Mouse (Mus musculus): ENCODE measurements at regions not wholly inside any gene's neighbourhood (a gene's known extent, or its start where the extent isn't known, plus 50 kb on each side); places are given as distances from the start of the nearest gene placed in this dataset.
A peak's percentile ranks its signal among the peaks of the same experiment; 100 is the strongest.
"Not testable (repeated sequence)": the region's sequence is repeated elsewhere in the genome, so short reads cannot be mapped to it uniquely, and the experiment has no call there.

DNA sequence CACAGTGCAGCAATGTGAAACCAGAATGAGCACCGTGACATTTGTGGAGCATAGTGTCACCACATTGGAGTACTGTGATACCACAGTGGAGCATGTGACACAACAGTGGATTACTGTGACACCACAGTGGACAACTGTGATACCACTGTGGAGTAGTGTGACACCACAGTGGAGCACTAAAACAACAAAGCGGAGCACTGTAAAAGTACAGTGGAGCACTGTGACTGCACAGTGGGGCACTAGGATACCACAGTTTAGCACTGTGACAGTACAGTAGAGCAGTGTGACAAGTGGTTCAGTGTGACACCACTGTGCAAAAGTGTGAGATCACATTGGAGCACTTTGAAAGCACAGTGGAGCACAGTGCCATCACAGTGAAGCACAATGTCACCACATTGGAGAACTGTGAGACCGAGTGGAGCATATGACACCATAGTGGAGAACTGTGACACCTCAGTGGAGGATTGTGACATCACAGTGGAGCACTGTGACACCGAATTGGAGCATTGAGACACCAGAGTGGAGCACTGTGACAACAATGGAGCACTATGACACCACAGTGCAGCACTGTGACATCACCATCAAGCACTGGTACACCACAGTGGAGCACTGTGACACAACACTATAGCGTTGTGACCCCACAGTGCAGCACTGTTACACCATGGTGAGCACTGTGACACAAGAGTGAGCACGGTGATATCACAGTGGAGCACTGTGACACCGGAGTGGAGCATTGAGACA is 86.6 kb upstream of the Vmn1r2 start:
- no peak for DNase-seq (ENCODE audit: extremely low spot score)

DNA sequence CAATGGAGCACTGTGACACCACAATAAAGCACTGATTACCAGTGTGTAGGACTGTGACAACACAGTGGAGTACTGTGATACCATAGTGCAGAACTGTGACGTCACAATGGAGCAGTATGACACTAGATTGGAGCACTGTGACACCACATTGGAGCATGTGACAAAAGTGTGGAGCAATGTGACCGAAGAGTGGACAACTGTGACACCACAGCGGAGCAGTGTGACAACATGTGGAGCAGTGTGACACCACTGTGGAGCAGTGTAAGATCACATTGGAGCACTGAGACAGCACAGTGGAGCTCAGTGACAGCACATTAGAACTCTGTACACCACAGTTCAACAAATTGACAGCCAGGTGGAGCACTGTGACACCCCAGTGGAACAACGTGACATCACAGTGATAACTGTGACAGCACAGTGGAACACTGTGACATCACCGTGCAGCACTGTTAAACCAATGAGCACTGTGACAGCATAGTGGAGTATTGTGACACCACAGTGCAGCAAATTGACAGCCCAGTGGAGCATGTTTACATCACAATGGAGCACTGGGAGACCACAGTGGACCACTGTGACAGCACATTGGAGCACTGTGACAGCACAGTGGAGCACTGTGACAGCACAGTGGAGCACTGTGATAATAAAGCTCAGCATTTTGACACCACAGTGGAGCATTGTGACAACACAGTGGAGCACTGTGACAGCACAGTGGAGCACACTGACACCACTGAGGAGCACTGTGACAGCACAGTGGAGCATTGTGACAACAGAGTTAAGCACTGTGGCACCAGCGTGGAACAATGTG is 85.8 kb upstream of the Vmn1r2 start:
- DNase-seq (ENCODE audit: extremely low spot score): no peak

DNA sequence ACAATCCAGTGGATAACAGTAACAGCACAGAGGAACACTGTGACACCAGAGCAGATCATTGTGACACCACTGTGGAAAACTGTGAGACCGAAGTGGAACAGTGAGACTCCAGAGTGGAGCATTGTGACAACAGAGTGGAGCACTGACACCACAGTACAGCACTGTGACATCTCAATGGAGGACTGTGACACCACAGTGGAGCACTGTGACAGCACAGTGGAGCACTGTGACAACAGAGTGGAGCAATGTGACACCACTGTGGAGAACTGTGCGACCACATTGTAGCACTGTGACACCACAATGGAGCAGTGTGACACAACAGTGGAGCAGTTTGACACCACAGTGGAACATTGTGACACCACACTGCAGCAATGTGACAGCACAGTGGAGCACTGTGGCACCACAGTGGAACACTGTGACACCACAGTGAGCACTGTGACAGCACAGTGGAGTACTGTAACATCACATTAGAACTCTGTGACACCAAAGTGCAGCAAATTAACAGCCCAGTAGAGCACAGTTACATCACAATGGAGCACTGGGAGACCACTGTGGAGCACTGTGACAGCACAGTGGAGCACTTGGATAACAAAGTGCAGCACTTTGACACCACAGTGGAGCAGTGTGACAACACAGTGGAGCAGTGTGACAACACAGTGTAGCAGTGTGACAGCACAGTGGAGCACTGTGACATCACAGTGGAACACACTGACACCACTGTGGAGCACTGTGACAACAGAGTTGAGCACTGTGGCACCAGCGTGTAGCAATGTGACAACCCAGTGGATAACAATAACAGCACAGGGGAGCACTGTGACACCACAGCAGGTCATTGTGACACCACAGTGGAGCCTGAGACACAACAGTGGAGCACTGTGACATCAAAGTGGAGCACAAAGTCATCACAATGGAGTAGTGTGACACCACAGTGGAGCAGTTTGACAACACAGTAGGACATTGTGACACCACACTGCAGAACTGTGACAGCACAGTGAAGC is 84.9 kb upstream of the Vmn1r2 start:
- DNase-seq (ENCODE audit: extremely low spot score): no peak

DNA sequence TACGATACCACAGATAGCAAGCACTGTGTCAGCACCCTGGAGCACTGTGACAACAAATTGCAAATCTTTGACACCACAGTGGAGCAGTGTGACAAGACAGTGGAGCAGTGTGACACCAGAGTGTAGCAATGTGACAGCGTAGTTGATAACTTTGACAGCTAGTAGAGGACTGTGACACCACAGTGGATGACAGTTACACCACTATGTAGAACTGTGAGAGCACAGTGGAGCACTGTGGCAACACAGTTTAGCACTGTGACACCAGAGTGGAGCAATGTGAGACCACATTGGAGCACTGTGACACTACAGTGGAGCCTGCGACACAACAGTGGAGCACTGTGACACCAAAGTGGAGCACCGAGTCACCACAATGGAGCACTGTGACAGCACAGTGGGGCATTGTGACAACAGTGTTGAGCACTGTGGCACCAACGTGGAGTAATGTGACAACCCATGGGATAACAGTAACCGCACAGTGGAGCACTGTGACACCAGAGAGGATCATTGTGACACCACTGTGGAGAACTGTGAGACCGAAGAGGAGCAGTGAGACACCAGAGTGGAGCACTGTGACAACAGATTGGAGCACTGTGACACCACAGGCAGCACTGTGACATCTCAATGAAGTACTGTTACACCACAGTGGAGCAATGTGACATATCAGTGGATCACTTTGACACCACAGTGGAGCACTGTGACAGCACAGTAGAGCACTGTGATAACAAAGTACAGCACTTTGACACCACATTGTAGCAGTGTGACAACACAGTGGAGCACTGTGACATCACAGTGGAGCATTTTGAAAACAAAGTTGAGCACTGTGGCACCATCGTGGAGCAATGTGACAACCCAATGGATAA is 83.7 kb upstream of the Vmn1r2 start:
- DNase-seq (ENCODE audit: extremely low spot score): no peak

DNA sequence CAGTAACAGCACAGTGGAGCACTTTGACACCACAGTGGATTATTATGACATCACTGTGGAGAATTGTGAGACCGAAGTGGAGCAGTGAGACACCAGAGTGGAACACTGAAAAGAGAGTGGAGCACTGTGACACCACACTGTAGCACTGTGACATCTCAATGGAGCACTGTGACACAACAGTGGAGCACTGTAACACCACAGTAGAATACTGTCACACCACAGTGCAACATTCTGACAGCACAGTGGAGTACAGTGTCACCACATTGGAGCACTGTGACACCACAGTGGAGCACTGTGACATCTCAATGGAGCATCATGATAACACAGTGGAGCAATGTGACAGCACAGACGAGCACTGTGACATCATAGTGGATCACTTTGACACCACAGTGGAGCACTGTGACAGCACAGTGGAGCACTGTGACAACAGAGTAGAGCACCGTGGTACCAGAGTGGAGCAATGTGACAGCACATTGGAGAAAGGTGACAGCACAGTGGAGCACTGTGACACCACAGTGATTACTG is 83.0 kb upstream of the Vmn1r2 start:
- peak; percentile 6 for DNase-seq (ENCODE audit: extremely low spot score)

DNA sequence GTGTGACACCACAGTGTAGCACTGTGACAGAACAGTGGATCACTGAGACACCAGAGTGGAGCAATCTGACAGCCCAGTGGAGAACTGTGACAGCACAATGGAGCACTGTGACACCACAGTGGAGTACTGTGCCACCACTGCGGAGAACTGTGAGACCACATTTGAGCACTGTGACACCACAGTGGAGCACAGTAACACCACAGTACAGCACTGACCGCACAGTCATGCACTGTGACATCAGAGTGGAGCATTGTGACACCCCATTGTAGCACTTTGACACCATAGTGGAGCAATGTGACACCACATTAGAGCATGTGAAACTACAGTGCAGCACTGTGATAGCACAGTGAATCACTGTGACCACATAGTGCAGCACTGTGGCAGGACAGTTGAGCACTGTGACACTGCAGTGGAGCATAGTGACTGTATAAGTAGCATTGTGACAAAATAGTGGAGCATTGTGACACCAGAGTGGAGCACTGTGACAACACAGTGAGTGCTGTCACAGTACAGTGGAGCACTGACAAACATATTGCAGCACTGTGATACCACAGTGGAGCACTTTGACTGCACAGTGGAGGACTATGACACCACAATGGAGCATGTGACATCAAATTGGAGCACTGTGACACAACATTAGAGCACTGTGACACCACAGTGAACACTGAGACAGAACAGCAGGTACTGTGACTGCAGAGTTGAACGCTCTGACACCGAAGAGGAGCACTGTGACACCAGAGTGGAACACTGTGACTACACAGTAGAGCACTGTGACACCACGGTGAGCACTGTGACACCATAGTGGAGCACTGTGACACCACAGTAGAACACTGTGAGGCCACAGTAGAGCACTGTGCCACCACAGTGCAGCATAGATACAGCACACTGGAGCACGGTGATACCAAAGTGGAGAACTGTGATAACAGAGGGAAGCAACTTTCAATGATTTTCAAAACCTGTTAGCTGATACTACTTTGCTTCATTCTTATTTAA is 81.4 kb upstream of the Vmn1r2 start:
- peak; percentile 1 for DNase-seq (ENCODE audit: extremely low spot score)

DNA sequence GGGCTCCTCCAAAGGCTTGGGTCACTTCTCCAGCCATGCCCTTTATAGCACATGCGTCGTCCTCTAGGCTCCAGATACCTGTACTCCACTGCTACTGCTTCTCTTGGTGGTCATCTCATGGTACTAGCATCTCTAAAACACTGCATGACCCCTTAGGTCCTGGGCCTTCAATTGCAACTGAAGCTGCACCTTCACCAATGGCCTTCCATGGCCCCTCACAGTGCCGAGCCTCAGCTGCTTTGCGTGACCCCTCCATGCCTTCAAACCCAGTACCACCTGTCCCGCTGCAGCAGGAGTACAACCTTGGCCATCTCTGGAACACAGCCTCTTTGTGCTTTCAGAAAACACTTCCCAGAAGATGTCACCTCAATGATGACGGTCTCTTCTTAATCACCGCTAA is 79.5 kb upstream of the Vmn1r2 start:
- DNase-seq (ENCODE audit: extremely low spot score): not testable (repeated sequence)

DNA sequence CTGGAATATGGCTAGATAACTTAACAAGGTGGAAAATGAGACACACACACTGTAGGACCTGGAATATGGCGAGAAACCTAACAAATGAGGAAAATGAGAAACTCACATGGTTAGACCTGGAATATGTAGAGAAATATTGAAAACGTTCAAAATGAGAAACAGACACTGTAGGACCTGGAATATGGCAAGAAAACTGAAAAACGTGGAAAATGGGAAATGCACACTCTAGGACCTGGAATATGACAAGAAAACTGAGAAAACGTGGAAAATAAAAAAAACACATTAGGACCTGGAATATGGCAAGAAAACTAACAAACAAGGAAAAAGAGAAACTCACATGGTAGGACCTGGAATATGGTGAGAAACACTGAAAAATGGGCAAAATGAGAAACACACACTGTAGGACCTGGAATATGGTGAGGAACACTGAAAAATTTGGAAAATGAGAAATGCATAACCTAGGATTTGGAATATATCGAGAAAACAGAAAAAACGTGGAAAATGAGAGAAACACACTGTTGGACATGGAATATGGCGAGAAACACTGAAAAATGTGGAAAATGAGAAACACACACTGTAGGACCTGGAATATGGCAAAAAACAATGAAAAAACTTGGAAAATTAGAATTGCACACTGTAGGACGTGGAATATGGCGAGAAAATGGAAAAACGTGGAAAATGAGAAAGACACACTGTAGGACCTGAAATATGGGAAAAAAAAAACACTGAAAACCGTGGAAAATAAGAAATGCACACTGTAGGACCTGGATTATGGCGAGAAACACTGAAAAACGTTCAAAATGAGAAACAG is 77.3 kb upstream of the Vmn1r2 start:
- DNase-seq (ENCODE audit: extremely low spot score): peak; percentile 1

DNA sequence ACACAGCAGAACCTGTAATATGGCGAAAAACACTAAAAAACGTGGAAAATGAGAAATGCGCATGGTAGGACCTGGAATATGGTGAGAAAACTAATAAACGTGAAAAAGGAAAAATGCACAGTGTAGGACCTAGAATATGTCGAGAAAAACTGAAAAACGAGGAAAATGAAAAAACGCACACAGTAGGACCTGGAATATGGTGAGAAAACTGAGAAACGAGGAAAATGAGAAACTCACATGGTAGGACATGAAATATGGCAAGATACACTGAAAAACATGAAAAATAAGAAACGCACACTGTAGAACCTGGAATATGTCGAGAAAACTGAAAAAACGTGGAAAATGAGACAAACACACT is 76.8 kb upstream of the Vmn1r2 start:
- peak; percentile 3 for DNase-seq (ENCODE audit: extremely low spot score)

DNA sequence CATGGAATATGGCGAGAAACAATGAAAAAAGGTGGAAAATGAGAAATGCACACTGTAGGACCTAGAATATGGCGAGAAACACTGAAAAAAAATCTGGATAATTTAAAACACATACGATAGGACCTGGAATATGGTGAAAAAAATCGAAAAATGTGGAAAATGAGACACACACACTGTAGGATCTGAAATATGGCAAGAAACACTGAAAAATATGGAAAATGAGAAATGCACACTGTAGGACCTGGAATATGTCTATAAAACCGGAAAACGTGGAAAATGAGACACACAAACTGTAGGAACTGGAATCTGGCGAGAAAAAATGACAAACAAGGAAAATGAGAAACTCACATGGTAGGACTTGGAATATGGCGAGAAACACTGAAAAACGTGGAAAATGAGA is 76.4 kb upstream of the Vmn1r2 start:
- peak; percentile 0 for DNase-seq (ENCODE audit: extremely low spot score)
